In genomic region chr17:34023678-34024077, GRCm38 (mm10) we compare ENCODE assay signal across 8 mouse cellular contexts. TPM values are rescaled to one million over a fixed set of nuclear protein-coding genes. Genes with fewer than 3 reads are reported as not detected.
DNase-seq lines count a peak whose midpoint lies in the region; ATAC-seq and TF ChIP-seq lines count a peak whose summit lies in the region.

No protein-coding gene starts in this region.

- peaks cover 39% of the 10 kb centered on the region for H3K36me3 ChIP-seq in kidney, embryonic 15.5 days
- peaks cover 36% of the 10 kb centered on the region for H3K36me3 ChIP-seq in embryonic facial prominence, embryonic 14.5 days (ENCODE audit: control insufficient read depth, insufficient read depth, low read length)
- H3K36me3 ChIP-seq in intestine, embryonic 14.5 days (ENCODE audit: control insufficient read depth, insufficient read depth, low read length) = peaks cover 24% of the 10 kb centered on the region
- peaks cover 6% of the 10 kb centered on the region for H3K36me3 ChIP-seq in myocyte (ENCODE audit: control insufficient read depth, insufficient read depth)
- no peaks in the 10 kb centered on the region for H3K36me3 ChIP-seq in thymus, adult 2 months (ENCODE audit: control insufficient read depth, insufficient read depth, low read length)

- peak overlapping the region; percentile 94 for H3K4me2 ChIP-seq in kidney, embryonic 15.5 days
- H3K4me2 ChIP-seq in embryonic facial prominence, embryonic 14.5 days (ENCODE audit: low read depth, low read length) = peak overlapping the region; percentile 97
- H3K4me2 ChIP-seq in intestine, embryonic 14.5 days (ENCODE audit: low read length) = peak overlapping the region; percentile 81
- peak overlapping the region; percentile 86 for H3K4me2 ChIP-seq in myocyte (ENCODE audit: low read depth)

- TF ChIP-seq CTCF in thymus, adult 2 months (IDR thresholded peaks at IDR 0.05; ENCODE audit: borderline replicate concordance, control insufficient read depth, extremely low read depth, insufficient read depth, low read length, poor library complexity) = no peak

- peak overlapping the region; percentile 95 for H3ac ChIP-seq in myocyte (ENCODE audit: control insufficient read depth, insufficient read length)

- no peak for TF ChIP-seq POLR2A in myocyte (IDR thresholded peaks at IDR 0.05; ENCODE audit: insufficient read length, low read depth)
- no peak for TF ChIP-seq POLR2A in thymus, adult 2 months (IDR thresholded peaks at IDR 0.05; ENCODE audit: control insufficient read depth, extremely low read depth, insufficient read depth, low read length, poor library complexity)

- 65% methylated on average over 9 of the region's 9 CpGs for WGBS in kidney, embryonic 15.5 days
- 72% methylated on average over 9 of the region's 9 CpGs for WGBS in embryonic facial prominence, embryonic 14.5 days
- 65% methylated on average over 9 of the region's 9 CpGs for whole genome bisulfite sequencing in intestine, embryonic 14.5 days
- 80% methylated on average over 9 of the region's 9 CpGs for WGBS in thymus, adult 2 months

- peak overlapping the region; percentile 91; the same call in 1 of the 2 replicates for H3K9ac ChIP-seq in kidney, embryonic 15.5 days
- H3K9ac ChIP-seq in embryonic facial prominence, embryonic 14.5 days (ENCODE audit: low read depth, low read length) = peak overlapping the region; percentile 92
- peak overlapping the region; percentile 84 for H3K9ac ChIP-seq in intestine, embryonic 14.5 days (ENCODE audit: low read length)

- peak overlapping the region; percentile 90 for H3K4me3 ChIP-seq in kidney, embryonic 15.5 days (replicated peaks)
- peak overlapping the region; percentile 91 for H3K4me3 ChIP-seq in embryonic facial prominence, embryonic 14.5 days (ENCODE audit: low read depth, low read length)
- peak overlapping the region; percentile 63 for H3K4me3 ChIP-seq in intestine, embryonic 14.5 days (ENCODE audit: low read depth, low read length)
- H3K4me3 ChIP-seq in myocyte = peak overlapping the region; percentile 51
- H3K4me3 ChIP-seq in thymus, adult 2 months (ENCODE audit: control insufficient read depth, insufficient read depth, low read length) = no peak overlapping the region; the same call in 1 of the 2 replicates

- peaks cover 9% of the 10 kb centered on the region for H3K9me3 ChIP-seq in kidney, embryonic 15.5 days (replicated peaks)
- H3K9me3 ChIP-seq in embryonic facial prominence, embryonic 14.5 days (ENCODE audit: control insufficient read depth, low read length) = 0 out of 2 replicates have a peak, but pooled peaks cover 9% of the 10 kb centered on the region
- 0 out of 2 replicates have a peak, but pooled peaks cover 2% of the 10 kb centered on the region for H3K9me3 ChIP-seq in intestine, embryonic 14.5 days (ENCODE audit: control insufficient read depth, low read length)

- no peak for DNase-seq in kidney, postnatal 36 days
- no peak for DNase-seq in embryonic facial prominence, embryonic 14.5 days (ENCODE audit: low spot score)
- no peak for DNase-seq in intestine, embryonic 14.5 days (ENCODE audit: low spot score)
- no peak for DNase-seq in thymus, adult 2 months
- no peak for DNase-seq in urinary bladder, postnatal 10 days (ENCODE audit: low spot score)

- H3K27me3 ChIP-seq in kidney, embryonic 15.5 days = no peaks in the 10 kb centered on the region
- H3K27me3 ChIP-seq in embryonic facial prominence, embryonic 14.5 days (replicated peaks; ENCODE audit: control insufficient read depth, insufficient read depth, low read length) = no peaks in the 10 kb centered on the region
- no peaks in the 10 kb centered on the region for H3K27me3 ChIP-seq in intestine, embryonic 14.5 days (replicated peaks; ENCODE audit: control insufficient read depth, insufficient read depth, low read length)
- H3K27me3 ChIP-seq in myocyte (ENCODE audit: control insufficient read depth, insufficient read depth, insufficient read length) = no peaks in the 10 kb centered on the region
- H3K27me3 ChIP-seq in thymus, adult 2 months (ENCODE audit: control insufficient read depth, insufficient read depth, low read length) = no peaks in the 10 kb centered on the region

- peaks cover 42% of the 10 kb centered on the region for H3K4me1 ChIP-seq in kidney, embryonic 15.5 days
- peaks cover 32% of the 10 kb centered on the region for H3K4me1 ChIP-seq in embryonic facial prominence, embryonic 14.5 days (ENCODE audit: control insufficient read depth, insufficient read depth, low read length)
- H3K4me1 ChIP-seq in intestine, embryonic 14.5 days (replicated peaks; ENCODE audit: control insufficient read depth, insufficient read depth, low read length) = peaks cover 29% of the 10 kb centered on the region
- peaks cover 35% of the 10 kb centered on the region for H3K4me1 ChIP-seq in thymus, adult 2 months (replicated peaks; ENCODE audit: control insufficient read depth, insufficient read depth, low read length)

- ATAC-seq in kidney, embryonic 15.5 days (replicated peaks; ENCODE audit: low FRiP score) = no peak
- no peak for ATAC-seq in embryonic facial prominence, embryonic 14.5 days (ENCODE audit: low read depth)
- no peak for ATAC-seq in intestine, embryonic 14.5 days (replicated peaks; ENCODE audit: low FRiP score, low TSS enrichment, low read depth)
- no peak for ATAC-seq in megakaryocyte progenitor cell, adult 5-6 weeks (replicated peaks; ENCODE audit: poor library complexity)

- H3K79me2 ChIP-seq in myocyte (ENCODE audit: control insufficient read depth, insufficient read depth) = no peaks in the 10 kb centered on the region

- H3K27ac ChIP-seq in kidney, embryonic 15.5 days = peak overlapping the region; percentile 97; the same call in 1 of the 2 replicates
- peak overlapping the region; percentile 91; the same call in 1 of the 2 replicates for H3K27ac ChIP-seq in embryonic facial prominence, embryonic 14.5 days (replicated peaks; ENCODE audit: low read depth, low read length)
- no peak overlapping the region; the same call in 1 of the 2 replicates for H3K27ac ChIP-seq in intestine, embryonic 14.5 days (ENCODE audit: low read depth)
- no peak overlapping the region for H3K27ac ChIP-seq in thymus, adult 2 months (ENCODE audit: control insufficient read depth, insufficient read depth, low read length)

TF ChIP-seq in myocyte, 11 proteins besides CTCF, POLR2A, EP300 and RAD21:
- TF ChIP-seq REST (IDR thresholded peaks at IDR 0.05; ENCODE audit: insufficient read depth, insufficient read length) (no peak), POLR2AphosphoS2 (IDR thresholded peaks at IDR 0.05; ENCODE audit: insufficient read length, low read depth) (no peak), TCF3 (IDR thresholded peaks at IDR 0.05; ENCODE audit: insufficient read length, low read depth) (no peak), MYOD1 (IDR thresholded peaks at IDR 0.05; ENCODE audit: control insufficient read depth in 1 of 3, insufficient read length in 2 of 3, low read depth in 2 of 3) (no peak)

RNA-seq across cellular contexts. Expression of gene Ring1, which starts 0.8 kb away (rescaled TPM):
- 20.3 and 21.7 TPM in 2 replicates for polyA plus RNA-seq in kidney, embryonic 15.5 days (2015; fragmentation: Nextera tagmentation; extraction: Ambion mirVana)
- 6.0 and 7.2 TPM in 2 replicates for polyA plus RNA-seq in embryonic facial prominence, embryonic 14.5 days (2014; fragmentation: Nextera tagmentation; extraction: Ambion mirVana)
- polyA plus RNA-seq in intestine, embryonic 14.5 days (2014; fragmentation: Nextera tagmentation; extraction: Ambion mirVana) = 4.4 and 5.9 TPM in 2 replicates
- polyA plus RNA-seq in myocyte (2012; fragmentation: generic; extraction: Trizol) = 42.9 TPM
- 8.1 and 9.6 TPM in 2 replicates for total RNA-seq in megakaryocyte progenitor cell, adult 5-6 weeks (2015)
- total RNA-seq in megakaryocyte progenitor cell, adult 5-6 weeks (2017) = 9.8 and 12.7 TPM in 2 replicates
- 38.4 and 40.7 TPM in 2 replicates for polyA plus RNA-seq in thymus, adult 2 months (2012; rRNA removed)

RNA-seq across cellular contexts. Expression of gene H2-Ke6, which starts 4.2 kb away (rescaled TPM):
- 51.7 and 52.5 TPM in 2 replicates for polyA plus RNA-seq in kidney, embryonic 15.5 days (2015; fragmentation: Nextera tagmentation; extraction: Ambion mirVana)
- polyA plus RNA-seq in embryonic facial prominence, embryonic 14.5 days (2014; fragmentation: Nextera tagmentation; extraction: Ambion mirVana) = 41.3 and 46.1 TPM in 2 replicates
- 49.7 and 53.6 TPM in 2 replicates for polyA plus RNA-seq in intestine, embryonic 14.5 days (2014; fragmentation: Nextera tagmentation; extraction: Ambion mirVana)
- 51.1 TPM for polyA plus RNA-seq in myocyte (2012; fragmentation: generic; extraction: Trizol)
- 61.7 and 65.6 TPM in 2 replicates for total RNA-seq in megakaryocyte progenitor cell, adult 5-6 weeks (2015)
- 36.6 and 46.5 TPM in 2 replicates for total RNA-seq in megakaryocyte progenitor cell, adult 5-6 weeks (2017)
- 127 and 141 TPM in 2 replicates for polyA plus RNA-seq in thymus, adult 2 months (2012; rRNA removed)

RNA-seq across cellular contexts. Expression of gene Slc39a7, which starts 7.8 kb away (rescaled TPM):
- polyA plus RNA-seq in kidney, embryonic 15.5 days (2015; fragmentation: Nextera tagmentation; extraction: Ambion mirVana) = 197 and 211 TPM in 2 replicates
- polyA plus RNA-seq in embryonic facial prominence, embryonic 14.5 days (2014; fragmentation: Nextera tagmentation; extraction: Ambion mirVana) = 118 and 125 TPM in 2 replicates
- 86.4 and 89.5 TPM in 2 replicates for polyA plus RNA-seq in intestine, embryonic 14.5 days (2014; fragmentation: Nextera tagmentation; extraction: Ambion mirVana)
- polyA plus RNA-seq in myocyte (2012; fragmentation: generic; extraction: Trizol) = 207 TPM
- 6.2 and 9.5 TPM in 2 replicates for total RNA-seq in megakaryocyte progenitor cell, adult 5-6 weeks (2015)
- 101 and 107 TPM in 2 replicates for total RNA-seq in megakaryocyte progenitor cell, adult 5-6 weeks (2017)
- polyA plus RNA-seq in thymus, adult 2 months (2012; rRNA removed) = 187 and 195 TPM in 2 replicates

RNA-seq across cellular contexts. Expression of gene Rxrb, which starts 7.9 kb away (rescaled TPM):
- polyA plus RNA-seq in kidney, embryonic 15.5 days (2015; fragmentation: Nextera tagmentation; extraction: Ambion mirVana) = 50.5 and 53.0 TPM in 2 replicates
- polyA plus RNA-seq in embryonic facial prominence, embryonic 14.5 days (2014; fragmentation: Nextera tagmentation; extraction: Ambion mirVana) = 26.0 and 29.2 TPM in 2 replicates
- 21.5 and 28.5 TPM in 2 replicates for polyA plus RNA-seq in intestine, embryonic 14.5 days (2014; fragmentation: Nextera tagmentation; extraction: Ambion mirVana)
- 45.8 TPM for polyA plus RNA-seq in myocyte (2012; fragmentation: generic; extraction: Trizol)
- 22.1 and 22.2 TPM in 2 replicates for total RNA-seq in megakaryocyte progenitor cell, adult 5-6 weeks (2015)
- 34.2 and 42.6 TPM in 2 replicates for total RNA-seq in megakaryocyte progenitor cell, adult 5-6 weeks (2017)
- polyA plus RNA-seq in thymus, adult 2 months (2012; rRNA removed) = 143 and 164 TPM in 2 replicates

RNA-seq across cellular contexts. Expression of gene Col11a2, which starts 15.6 kb away (rescaled TPM):
- polyA plus RNA-seq in kidney, embryonic 15.5 days (2015; fragmentation: Nextera tagmentation; extraction: Ambion mirVana) = 2.2 and 6.6 TPM in 2 replicates
- polyA plus RNA-seq in embryonic facial prominence, embryonic 14.5 days (2014; fragmentation: Nextera tagmentation; extraction: Ambion mirVana) = 53.9 and 64.3 TPM in 2 replicates
- 0.44 and 0.66 TPM in 2 replicates for polyA plus RNA-seq in intestine, embryonic 14.5 days (2014; fragmentation: Nextera tagmentation; extraction: Ambion mirVana)
- polyA plus RNA-seq in myocyte (2012; fragmentation: generic; extraction: Trizol) = 0.94 TPM
- total RNA-seq in megakaryocyte progenitor cell, adult 5-6 weeks (2015) = 0.83 and 0.94 TPM in 2 replicates
- 1.9 and 3.1 TPM in 2 replicates for total RNA-seq in megakaryocyte progenitor cell, adult 5-6 weeks (2017)
- polyA plus RNA-seq in thymus, adult 2 months (2012; rRNA removed) = 8.5 and 11.8 TPM in 2 replicates

Comparison
In these comparisons a context has a peak if more than half of its experiments do, and no peak if none do; other contexts are left out.
1. H3K27ac ChIP-seq: peak in kidney, embryonic 15.5 days (single experiment) and embryonic facial prominence, embryonic 14.5 days (single experiment); none in intestine, embryonic 14.5 days (single experiment) and thymus, adult 2 months (single experiment).
2. Peak in every context shown above with its lines, with median percentiles within 50 percentile points of each other: H3K4me2 ChIP-seq and H3K9ac ChIP-seq.